Mouse (Mus musculus): Measurements from ENCODE around the gene Alg2.

Gene Alg2

DNA sequence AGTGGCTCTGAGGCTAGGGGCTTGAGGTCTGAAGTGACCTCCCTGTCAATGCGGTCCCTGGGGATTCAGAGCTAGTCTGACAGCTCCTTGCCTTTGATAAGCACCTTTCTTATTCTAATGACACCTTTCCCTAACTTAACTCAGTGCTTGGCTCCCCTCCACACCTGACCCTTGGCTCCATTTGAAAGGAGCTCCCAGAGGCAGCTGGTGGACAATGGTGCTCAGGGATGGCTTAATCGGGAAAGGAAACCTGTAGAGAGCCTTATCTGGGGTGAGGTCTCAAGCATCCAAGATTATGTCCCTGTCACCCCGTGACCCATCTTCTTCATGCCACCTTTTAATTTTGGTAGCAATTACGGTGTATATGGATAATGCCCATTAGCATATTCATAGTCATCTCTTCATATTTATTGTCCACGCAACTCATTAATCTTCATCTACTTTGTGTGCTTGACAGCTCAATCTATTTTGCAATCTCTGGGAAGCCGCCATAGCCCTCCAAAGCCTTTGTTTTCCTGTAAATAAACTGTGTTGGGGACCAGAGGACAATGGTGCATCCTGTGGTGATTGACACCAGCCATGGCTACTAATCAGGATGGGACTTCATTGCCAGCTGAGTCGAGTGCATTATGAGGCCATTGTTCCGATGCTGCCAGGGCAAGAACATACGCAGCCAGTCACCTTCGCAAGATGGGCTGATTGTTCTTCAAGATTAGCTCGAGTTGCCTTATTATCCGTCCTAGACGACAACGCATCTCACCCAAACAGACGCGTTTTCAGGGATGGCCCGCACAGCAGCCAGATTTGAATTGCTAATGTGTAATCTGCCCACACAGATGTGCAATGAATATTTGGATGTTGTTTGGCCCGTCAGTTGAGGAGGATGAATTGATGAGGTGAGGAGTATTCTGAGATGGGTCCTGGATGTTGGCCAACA is 24.3 kb downstream of the Alg2 start:
- no peak for DNase-seq

DNA sequence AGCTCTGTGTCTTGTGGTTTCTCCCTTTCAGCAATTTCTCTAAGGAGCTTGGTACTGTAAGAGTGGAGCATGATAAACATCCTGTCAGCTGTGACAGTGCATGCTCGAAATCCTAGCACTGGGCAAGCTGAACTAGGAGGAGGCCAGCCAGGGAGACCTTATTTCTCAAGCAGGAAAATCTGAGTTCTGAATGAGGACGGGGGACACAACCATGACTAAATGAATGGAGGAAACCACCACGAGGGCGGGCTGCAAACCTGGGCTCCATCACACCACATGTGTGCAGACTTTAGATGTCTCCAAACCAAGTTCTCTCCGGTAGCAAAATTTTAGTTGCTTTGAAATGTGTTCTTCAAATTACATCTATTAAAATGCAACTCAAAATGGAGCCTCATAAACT is 25.0 kb downstream of the Alg2 start:
- no peak for DNase-seq

DNA sequence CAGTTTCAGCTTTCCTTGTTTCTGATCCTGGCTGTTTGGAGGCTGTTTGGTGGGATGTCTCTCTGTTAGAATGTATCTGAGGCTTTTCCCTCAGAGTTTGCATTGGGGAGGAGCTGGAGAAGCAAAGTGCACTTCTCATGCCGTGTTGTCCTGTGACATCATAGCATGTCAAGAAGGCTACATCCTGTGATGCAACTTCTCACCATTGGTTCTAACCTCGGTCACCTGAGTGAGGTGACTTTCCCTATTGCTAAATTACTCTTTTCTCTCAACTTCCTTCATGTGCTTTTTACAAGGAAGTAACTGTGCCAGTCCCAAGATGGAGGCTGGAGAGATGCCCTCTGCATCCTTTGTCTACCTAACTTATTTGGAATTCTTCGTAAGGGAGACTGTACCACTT is 25.6 kb downstream of the Alg2 start:
- no peak for DNase-seq

DNA sequence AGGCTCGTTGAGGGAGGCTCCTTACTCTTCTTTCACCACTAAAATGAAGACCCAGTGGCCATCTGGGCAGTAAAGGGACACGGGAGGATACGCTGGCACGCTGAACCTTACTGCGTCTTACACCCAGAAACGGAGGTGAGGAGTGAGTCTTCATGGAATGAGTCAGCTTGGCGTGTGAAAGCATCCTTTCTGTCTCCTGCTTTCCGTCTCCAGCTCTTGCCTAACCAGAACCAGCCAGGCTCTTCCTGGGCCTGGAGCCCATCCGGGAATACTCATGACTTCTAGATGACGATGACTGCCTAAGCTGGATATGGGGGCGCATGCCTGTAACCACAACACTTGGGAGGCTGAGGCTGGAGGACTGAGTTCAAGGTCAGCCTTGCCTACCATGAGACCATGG is 33.2 kb downstream of the Alg2 start:
- DNase-seq = no peak

DNA sequence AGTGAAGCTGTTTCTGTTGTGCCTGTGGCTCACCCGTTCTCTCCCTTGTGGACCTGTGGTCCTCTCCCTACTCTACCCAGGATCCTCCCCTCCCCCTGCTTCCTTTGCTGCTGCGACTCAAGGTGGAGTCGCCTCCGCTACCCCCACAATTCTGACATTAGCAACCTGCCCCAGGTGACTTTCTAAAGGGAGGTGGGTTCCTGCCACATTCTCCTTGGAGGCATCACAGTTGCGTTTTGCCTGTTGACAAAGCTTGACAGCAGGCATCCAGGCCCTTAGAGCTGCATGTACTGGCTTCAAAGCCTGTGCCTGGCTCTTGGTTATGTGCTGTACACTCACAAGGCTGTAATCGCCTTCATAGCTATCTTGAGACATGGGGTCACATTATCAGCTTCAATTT is 35.2 kb downstream of the Alg2 start:
- no peak for DNase-seq

DNA sequence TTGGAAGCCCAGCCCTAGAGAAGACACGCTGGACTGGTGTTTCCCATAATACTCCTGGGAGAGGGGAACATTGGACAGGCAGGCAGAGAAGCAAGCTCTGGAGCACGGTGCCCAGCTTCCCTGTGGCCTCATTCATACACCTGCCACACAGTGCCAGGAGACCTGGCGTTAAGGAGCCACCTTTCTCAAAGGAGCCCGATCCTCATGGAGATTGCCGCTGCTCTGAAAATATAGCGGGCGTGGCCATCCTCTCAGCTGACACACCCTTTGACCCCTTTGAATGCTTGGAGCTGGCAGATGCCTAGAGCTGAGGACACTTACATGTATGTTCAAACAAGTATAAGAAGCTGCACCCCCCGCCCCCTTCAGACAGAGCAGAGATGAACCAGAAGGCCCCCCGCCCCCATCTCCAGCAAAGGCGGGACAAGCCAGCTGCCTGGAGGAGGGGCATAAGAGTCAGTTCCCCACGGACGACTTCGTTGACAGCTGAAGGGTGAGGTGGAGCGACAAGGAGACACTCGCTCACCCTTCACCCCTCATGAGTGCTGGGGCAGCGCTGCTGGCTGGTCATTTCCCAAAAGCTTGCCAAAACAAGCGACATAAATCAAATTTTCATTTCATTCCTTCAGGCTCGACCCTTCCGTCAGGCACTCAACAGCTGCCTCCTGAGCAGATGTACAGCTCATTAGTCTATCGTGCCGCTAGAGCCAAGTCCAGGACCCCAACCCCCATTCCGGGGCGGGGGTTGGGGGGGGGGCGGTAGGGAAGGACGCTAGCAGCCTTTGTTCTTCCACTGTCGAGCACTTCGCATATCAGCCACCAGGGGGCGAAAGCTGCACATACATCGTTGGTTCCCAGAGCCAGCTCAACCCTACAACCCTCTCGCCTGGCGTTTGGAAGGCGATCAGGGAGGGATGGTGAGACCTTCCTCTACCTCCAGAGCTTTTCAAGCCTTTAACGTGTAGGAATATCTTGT is 36.5 kb downstream of the Alg2 start:
- DNase-seq = peak; percentile 85

DNA sequence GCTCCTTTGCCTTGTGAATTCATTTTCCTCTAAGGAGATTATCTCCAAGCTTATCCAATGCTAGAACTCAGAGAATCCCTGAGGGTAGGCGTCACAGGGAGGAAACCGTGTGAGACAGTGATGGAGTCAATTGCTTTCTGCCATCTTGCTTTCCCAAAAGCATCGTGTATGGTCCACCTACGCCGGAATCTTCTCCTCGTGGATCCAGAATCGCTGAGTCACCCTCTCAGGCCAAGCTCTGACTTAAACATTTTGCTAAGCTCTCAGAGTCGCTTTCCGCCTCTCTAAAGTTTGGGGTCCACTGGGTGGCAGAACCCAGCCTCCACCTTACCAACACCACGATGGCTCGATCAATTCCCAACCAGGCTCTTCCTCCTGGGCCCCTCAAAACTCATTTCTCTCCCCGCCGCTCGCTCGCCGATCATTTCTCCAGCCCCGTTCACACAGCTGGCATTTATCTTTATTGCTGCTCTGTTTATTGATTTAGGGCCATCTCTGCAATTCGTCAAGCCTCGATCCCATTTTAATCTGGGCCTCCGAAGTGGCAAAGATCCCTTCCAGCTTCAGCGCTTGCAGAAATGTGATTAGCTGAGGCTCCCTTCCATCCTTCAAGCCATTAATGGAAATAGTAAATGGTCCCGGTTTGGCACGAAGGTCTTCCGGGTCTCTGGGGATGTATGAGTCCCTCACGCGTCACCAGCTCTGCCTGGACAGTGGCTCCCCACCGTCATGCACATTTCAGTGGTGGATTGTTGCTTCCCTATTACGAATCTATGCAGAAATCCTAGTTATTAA is 38.4 kb downstream of the Alg2 start:
- DNase-seq = no peak

DNA sequence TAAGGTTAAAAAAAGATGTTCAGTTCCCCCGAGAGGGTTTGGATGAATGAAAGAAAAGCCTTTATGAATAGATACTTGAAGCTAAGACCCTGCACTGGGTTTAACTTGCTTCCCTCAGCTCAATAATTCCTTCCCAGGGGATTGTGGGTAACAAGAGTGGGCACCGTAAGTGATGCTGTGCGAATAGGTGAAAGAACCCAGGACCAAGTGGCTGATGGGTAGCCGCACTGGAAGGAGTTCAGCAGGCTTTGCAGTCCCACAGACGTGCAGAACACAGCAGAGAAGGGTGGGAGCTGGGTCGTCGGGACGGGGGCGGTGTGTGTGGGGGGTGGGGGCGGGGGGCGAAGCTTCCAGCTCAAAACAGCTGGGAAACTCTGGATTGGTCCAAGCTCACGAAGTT is 39.0 kb downstream of the Alg2 start:
- no peak for DNase-seq

DNA sequence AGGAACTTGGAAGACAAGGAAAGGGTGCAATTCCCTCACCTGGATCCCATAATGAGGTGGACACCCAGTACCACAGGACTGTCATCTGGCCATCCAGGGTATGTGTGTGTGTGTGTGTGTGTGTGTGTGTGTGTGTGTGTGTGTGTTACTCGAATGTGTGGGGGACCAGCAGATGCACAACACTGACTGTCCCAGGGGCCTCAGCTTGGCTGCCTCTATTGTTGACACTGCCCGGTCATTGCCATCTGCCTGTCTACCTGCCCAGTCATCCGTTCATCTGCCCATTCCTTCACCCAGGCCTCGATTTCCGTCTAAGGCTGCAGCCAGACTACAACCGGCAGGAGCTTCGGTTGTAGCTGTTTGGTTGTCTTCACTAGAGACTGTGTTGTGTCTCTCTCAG is 41.4 kb downstream of the Alg2 start:
- no peak for DNase-seq

DNA sequence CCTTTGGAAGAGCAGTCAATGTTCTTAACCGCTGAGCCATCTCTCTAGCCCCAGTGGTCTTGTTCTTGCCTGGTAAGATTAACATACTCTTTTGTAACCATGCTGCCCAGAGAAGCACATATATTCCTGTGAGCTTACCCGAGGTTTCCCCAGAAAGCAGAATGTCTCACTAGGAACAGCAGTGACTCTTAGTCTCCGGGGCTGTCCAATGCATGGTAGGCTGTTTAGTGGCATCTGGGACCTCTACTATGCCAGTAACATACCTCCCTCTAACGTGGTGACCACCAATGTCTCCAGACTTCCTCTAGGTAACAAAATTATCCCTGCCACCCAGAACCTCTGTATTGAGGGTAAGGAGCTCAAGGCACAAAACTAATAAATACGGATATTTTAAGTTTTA is 43.1 kb downstream of the Alg2 start:
- no peak for DNase-seq

DNA sequence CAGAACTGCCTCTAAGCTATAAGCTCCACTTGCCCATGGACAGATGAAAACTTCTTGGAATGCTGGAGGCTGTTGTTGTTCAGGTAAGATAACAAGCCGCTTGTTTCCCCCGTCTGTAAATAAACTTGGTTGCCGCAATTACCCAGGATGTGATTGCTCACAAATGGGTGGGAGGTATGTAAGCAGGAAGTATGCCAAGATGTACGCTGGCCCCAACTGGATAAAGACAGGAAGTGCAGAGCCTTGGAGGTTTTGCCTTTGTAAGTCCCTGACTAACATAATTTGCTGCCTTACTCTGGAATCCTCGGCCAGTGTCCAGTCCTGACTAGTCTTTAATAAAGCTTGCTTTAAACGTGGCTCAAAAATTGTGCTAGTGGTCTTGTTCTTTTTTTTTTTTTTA is 43.6 kb downstream of the Alg2 start:
- no peak for DNase-seq

DNA sequence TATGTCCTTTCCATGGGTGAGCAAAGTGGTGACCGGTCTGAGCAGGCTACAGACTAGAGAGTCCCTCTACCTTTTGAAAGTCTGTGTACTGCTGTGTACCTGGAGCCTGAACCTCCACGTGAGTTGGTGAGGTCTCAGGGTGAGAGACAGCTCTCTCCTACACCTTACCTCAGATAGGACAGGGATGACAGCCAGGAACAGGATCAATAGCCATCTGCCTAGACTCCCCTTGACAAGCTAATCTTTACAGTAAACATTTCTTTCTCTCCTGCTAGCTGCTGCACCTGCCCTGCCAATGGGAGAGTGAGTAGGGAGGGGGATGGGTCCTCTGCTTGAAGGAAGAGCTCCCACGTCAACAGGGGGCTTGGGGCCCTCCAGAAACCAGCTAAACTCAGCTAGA is 46.5 kb downstream of the Alg2 start:
- no peak for DNase-seq

DNA sequence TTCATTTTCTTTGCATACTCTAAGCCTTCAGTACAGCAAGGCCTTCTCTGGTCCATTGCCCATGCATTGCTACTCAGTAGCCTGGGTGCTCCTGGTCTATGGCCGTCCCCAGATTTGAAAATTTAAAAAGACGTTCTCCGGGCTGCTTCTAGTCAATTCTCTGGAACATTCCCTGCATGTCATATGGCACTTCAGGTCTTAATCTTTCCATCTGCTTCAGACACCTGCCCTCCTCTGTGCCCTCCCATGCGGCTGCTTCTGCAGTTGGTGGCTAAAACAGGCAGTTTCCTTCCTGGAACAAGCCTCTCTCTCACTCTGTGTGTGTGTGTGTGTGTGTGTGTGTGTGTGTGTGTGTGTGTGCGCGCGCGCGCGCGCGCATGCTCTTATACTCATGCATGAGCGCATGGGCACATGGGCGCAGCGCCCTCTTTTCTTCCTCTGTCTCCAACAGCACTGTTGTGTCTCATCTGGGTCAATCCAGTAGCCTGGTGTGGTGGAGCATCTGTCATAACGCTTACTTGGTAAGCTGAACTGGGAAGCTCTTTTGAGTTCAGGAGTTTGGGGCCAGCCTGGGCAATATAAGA is 48.8 kb downstream of the Alg2 start:
- no peak for DNase-seq

DNA sequence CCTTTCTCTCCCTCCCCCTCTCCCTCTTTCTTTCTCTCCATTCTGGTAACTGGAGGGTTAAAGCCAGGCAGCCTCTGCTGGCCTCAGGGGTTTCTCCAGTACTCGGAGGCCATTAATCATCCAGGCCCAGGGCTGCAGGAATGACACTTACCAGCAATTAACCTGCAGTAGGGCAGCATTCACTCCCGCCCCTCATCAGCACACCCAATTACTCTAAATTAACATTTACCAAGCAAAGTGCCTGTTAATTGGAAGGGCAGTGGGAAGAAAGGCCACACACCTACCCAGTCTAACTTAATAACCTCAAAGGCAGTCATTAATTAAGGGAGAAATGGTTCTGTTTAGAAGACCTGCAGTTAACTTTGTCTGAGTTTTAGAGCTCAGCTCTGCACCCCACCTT is 49.8 kb downstream of the Alg2 start:
- no peak for DNase-seq

DNA sequence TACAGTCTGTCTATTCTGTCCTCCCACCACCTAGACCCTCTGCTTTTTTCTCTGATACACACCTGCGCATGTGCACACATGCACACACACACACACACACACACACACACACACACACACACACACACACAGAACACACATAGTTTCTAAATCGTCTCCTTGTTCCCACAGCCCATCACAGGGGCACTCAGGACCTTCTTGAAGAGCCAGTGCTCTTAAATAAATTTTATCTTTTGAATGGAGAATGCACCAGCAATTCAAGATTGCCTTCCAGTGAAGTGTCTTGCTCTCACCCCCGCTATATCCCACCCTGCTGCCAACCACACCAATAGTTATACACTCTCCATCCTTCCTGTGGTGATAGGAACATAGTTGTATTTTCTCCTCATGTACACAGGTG is 51.2 kb downstream of the Alg2 start:
- no peak for DNase-seq

DNA sequence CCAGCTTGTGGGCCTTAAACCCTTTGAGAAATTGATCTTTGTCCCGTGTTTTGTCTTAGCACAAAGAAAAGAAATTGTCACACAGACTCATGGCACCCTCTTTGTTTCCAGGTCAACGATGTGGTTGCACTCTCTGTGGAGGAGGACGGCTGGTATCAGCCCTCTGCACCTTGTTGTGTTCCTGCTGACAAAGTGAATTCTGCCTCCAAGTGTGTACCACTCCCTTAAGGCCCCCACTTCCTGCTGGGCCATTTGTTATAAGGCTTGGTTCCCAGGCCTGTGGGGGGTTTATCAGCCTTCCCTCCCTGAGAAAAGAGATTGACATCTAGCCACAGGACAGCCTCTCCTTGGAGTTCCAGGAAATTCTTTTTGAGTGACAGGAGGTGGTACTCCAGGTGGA is 51.9 kb downstream of the Alg2 start:
- no peak for DNase-seq

DNA sequence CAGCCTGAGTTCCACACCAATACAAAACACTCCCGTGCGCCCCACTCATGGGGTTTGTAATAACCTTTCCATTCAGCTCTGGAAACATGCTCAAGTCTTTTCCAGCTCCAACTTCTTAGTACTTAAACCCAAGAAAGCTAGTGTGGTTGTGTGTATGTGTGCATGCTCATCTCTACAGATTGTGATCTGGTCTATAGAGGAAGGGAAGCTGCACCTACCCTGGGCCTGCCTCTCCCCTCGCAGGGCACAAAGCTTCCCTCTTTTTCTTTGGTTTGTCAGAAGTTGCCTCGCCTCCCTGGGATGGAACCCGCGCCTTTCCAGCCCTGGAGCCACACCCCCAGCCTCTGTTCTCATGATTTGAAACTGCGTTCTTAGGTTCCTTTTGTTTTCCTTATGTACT is 53.9 kb downstream of the Alg2 start:
- no peak for DNase-seq

DNA sequence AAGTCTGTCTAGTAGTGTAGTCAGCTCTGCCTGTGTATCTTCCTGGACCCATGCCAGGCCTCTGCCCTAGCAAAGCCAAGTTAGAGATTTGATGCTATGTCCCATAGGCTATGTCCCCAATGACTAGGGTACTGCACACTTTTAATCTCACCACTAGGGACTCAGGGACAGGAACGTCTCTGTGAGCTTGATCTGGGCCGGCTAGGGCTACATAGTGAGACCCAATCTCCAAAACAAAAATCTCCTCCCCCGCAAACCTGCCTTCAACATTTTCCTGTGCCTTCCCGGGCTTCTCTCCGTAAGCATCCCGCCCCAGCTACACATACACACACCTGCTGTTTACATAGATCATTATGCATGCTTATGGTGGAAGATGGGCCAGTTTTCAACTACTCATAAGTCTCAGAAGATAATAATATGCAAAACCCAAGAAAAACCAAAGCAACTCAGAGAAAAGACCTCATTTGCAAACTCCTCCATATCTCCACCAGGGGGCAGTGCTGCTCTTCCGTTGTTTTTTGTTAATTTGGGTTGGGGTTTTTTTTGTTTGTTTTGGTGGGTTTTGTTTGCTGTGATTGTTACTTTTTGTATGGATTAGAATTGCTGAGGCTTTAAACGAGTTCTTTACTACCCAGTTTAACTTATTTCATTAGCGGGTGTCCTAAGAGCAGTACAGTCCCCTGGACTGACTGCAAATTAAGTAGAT is 54.7 kb downstream of the Alg2 start:
- no peak for DNase-seq

DNA sequence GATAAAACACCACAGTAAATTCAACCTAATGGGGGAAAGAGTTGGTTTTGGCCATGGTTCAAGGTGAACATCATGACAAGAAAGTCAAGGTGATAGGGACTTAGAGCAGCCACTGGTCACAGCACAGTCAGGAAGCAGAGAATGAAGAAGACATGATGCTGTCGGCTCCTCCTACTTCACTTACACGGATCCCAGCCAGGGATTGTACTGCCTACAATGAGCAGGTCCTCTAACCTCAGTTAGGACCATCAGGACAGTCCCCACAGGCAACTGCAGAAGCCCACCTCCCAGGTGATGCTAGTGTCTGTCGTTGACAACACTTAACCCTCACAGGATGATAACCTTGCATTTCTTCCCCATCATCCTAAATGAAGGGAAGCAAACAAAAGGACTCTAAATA is 56.3 kb downstream of the Alg2 start:
- DNase-seq = no peak
